Mouse (Mus musculus) c-Kit-positive CD71-negative TER-119-negative erythroid progenitor cells, embryonic 14.5 days (primary cell): Measurements from ENCODE around the gene Polr2c.
A peak's percentile ranks its signal among the peaks of the same experiment; 100 is the strongest.
"Not testable (repeated sequence)": the region's sequence is repeated elsewhere in the genome, so short reads cannot be mapped to it uniquely, and the experiment has no call there.

ENCODE experiments used
- DNase-seq: peaks from one replicate; pipeline ENCODE4 v3.0.0-alpha.2; 2013; ENCODE audit warnings: low read depth

Polr2c gene

GRCm38 (mm10) chr8:94838600-94838999 lies 18.6 kb upstream of the Polr2c start:
- peak; percentile 34 for DNase-seq

- DNase-seq: no peak
Measured at GRCm38 (mm10) chr8:94841183-94841582, 16.1 kb upstream of the Polr2c start.

- DNase-seq: no peak
Measured at GRCm38 (mm10) chr8:94850049-94850448, 7.2 kb upstream of the Polr2c start.

- not testable (repeated sequence) for DNase-seq
Measured at GRCm38 (mm10) chr8:94854761-94855160, 2.5 kb upstream of the Polr2c start.

- DNase-seq: no peak
Measured at GRCm38 (mm10) chr8:94857011-94857345, 272 bp upstream of the Polr2c start.

GRCm38 (mm10) chr8:94861352-94861910 lies 4.2 kb downstream of the Polr2c start:
- no peak for DNase-seq

GRCm38 (mm10) chr8:94862487-94863220 lies 5.4 kb downstream of the Polr2c start:
- no peak for DNase-seq

GRCm38 (mm10) chr8:94863897-94864673 lies 6.8 kb downstream of the Polr2c start:
- no peak for DNase-seq

GRCm38 (mm10) chr8:94865292-94865691 lies 8.0 kb downstream of the Polr2c start:
- DNase-seq: no peak

GRCm38 (mm10) chr8:94866921-94867320 lies 9.7 kb downstream of the Polr2c start:
- no peak for DNase-seq

GRCm38 (mm10) chr8:94869146-94869545 lies 11.9 kb downstream of the Polr2c start:
- no peak for DNase-seq

GRCm38 (mm10) chr8:94870003-94870402 lies 12.8 kb downstream of the Polr2c start:
- no peak for DNase-seq

GRCm38 (mm10) chr8:94870474-94871107 lies 13.3 kb downstream of the Polr2c start:
- DNase-seq: no peak

GRCm38 (mm10) chr8:94871108-94871894 lies 14.1 kb downstream of the Polr2c start:
- DNase-seq: no peak

GRCm38 (mm10) chr8:94872156-94872555 lies 14.9 kb downstream of the Polr2c start:
- no peak for DNase-seq

GRCm38 (mm10) chr8:94872576-94872975 lies 15.3 kb downstream of the Polr2c start:
- no peak for DNase-seq

GRCm38 (mm10) chr8:94874358-94874757 lies 17.1 kb downstream of the Polr2c start:
- peak; percentile 70 for DNase-seq

- DNase-seq: no peak
Measured at GRCm38 (mm10) chr8:94875096-94875870, 18.0 kb downstream of the Polr2c start.

- no peak for DNase-seq
Measured at GRCm38 (mm10) chr8:94875871-94876150, 18.6 kb downstream of the Polr2c start.

GRCm38 (mm10) chr8:94876197-94876730 lies 19.0 kb downstream of the Polr2c start, which contains the start of gene Dok4:
TSS of gene Dok4 (minus strand) at chr8:94876330.
- peak; percentile 65 for DNase-seq

- no peak for DNase-seq
Measured at GRCm38 (mm10) chr8:94876820-94877219, 19.6 kb downstream of the Polr2c start.
